In the genomic region with DNA sequence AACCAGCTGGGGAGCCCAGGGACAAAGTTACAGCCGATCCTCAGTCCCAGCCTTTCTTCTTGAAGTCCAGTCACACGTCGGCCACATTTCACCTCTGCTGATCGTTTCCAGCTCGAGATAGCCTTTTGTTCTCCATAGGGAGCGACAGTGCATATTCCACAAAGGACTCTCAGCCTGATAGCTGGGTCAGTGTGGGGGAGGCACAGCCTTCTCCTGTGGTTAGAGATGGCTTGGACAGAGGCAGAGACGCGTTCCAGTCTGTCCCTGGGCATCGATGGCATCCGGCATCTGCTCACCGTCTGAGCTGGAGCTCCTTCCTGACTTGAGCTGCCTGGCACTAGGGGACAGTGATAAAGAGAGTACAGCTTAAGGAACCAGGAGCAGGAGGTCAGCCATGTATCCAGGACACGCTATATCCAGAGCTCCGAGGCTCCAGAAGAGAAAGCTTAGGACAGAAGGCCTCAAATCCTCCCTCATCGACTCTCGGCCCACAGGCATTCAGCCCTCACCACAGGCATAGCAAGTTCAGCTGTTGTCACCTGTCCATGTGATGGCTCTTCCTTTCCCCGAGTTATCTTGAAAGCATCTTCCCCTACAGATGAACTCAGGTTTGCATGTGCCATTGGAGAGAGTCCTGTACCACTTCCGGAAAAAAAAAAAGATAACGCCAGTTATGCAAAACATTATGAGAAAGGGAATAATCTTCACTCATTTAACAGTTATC, we compare ENCODE assay signal across 10 mouse cellular contexts.
DNase-seq lines count a peak whose midpoint lies in the region; ATAC-seq and TF ChIP-seq lines count a peak whose summit lies in the region.
"Had no signal": no experiment of that assay in that cellular context is flagged by ENCODE, and none has a peak within 500 bp of the region (broad histone marks: within the 10 kb centered on the region; RNA-seq: fewer than 3 reads in every experiment).

No protein-coding gene starts in this region.

- TF ChIP-seq EP300 in stomach, postnatal 0 days (optimal IDR thresholded peaks at IDR 0.05) = no peak

- no peaks in the 10 kb centered on the region for H3K36me3 ChIP-seq in heart, embryonic 13.5 days
- no peaks in the 10 kb centered on the region for H3K36me3 ChIP-seq in midbrain, embryonic 14.5 days (ENCODE audit: control insufficient read depth, insufficient read depth, low read length)
- H3K36me3 ChIP-seq in midbrain, embryonic 15.5 days (replicated peaks) = no peaks in the 10 kb centered on the region
- no peaks in the 10 kb centered on the region for H3K36me3 ChIP-seq in hindbrain, embryonic 12.5 days
- no peaks in the 10 kb centered on the region for H3K36me3 ChIP-seq in stomach, postnatal 0 days (ENCODE audit: control insufficient read depth, insufficient read depth, low read length)
- H3K36me3 ChIP-seq: limb, embryonic 15.5 days had no signal

- no peaks in the 10 kb centered on the region for H3K27me3 ChIP-seq in heart, embryonic 13.5 days (replicated peaks)
- no peaks in the 10 kb centered on the region for H3K27me3 ChIP-seq in midbrain, embryonic 14.5 days (ENCODE audit: control insufficient read depth, insufficient read depth, low read length)
- H3K27me3 ChIP-seq in midbrain, embryonic 15.5 days (replicated peaks) = no peaks in the 10 kb centered on the region
- no peaks in the 10 kb centered on the region for H3K27me3 ChIP-seq in hindbrain, embryonic 12.5 days
- no peaks in the 10 kb centered on the region for H3K27me3 ChIP-seq in stomach, postnatal 0 days (ENCODE audit: control insufficient read depth, insufficient read depth, low read length)
- H3K27me3 ChIP-seq: limb, embryonic 15.5 days had no signal

- H3K4me1 ChIP-seq in heart, embryonic 13.5 days = peaks cover 45% of the 10 kb centered on the region
- H3K4me1 ChIP-seq in midbrain, embryonic 14.5 days (ENCODE audit: control insufficient read depth, insufficient read depth, low read length) = peaks cover 29% of the 10 kb centered on the region
- peaks cover 24% of the 10 kb centered on the region for H3K4me1 ChIP-seq in midbrain, embryonic 15.5 days
- peaks cover 28% of the 10 kb centered on the region for H3K4me1 ChIP-seq in hindbrain, embryonic 12.5 days
- no peaks in the 10 kb centered on the region for H3K4me1 ChIP-seq in stomach, postnatal 0 days (replicated peaks; ENCODE audit: control insufficient read depth, insufficient read depth)

- no peak overlapping the region; the same call in 1 of the 2 replicates for H3K27ac ChIP-seq in heart, embryonic 13.5 days (replicated peaks)
- no peak overlapping the region for H3K27ac ChIP-seq in midbrain, embryonic 14.5 days (replicated peaks; ENCODE audit: low read depth, low read length)
- no peak overlapping the region for H3K27ac ChIP-seq in midbrain, embryonic 15.5 days
- H3K27ac ChIP-seq in hindbrain, embryonic 12.5 days = peak overlapping the region; percentile 30; the same call in 1 of the 2 replicates
- H3K27ac ChIP-seq in stomach, postnatal 0 days (replicated peaks) = no peak overlapping the region
- H3K27ac ChIP-seq: limb, embryonic 15.5 days had no signal

- no peak overlapping the region for H3K4me3 ChIP-seq in heart, embryonic 13.5 days
- H3K4me3 ChIP-seq in midbrain, embryonic 14.5 days (replicated peaks; ENCODE audit: low read depth, low read length) = no peak overlapping the region
- no peak overlapping the region for H3K4me3 ChIP-seq in midbrain, embryonic 15.5 days
- no peak overlapping the region for H3K4me3 ChIP-seq in hindbrain, embryonic 12.5 days
- no peak overlapping the region for H3K4me3 ChIP-seq in stomach, postnatal 0 days (ENCODE audit: low read depth, low read length)
- H3K4me3 ChIP-seq: layer of hippocampus, adult 2 months; limb, embryonic 15.5 days had no signal

- 0 out of 2 replicates have a peak overlapping the region, but pooled peaks have one; percentile 40 for H3K9ac ChIP-seq in heart, embryonic 13.5 days
- H3K9ac ChIP-seq in midbrain, embryonic 14.5 days (replicated peaks; ENCODE audit: low read length) = 0 out of 2 replicates have a peak overlapping the region, but pooled peaks have one; percentile 12
- H3K9ac ChIP-seq in midbrain, embryonic 15.5 days = no peak overlapping the region
- no peak overlapping the region for H3K9ac ChIP-seq in hindbrain, embryonic 12.5 days
- no peak overlapping the region for H3K9ac ChIP-seq in stomach, postnatal 0 days (ENCODE audit: low read length)
- H3K9ac ChIP-seq: limb, embryonic 15.5 days had no signal

- DNase-seq in heart, adult 11 months = no peak
- DNase-seq in midbrain, embryonic 14.5 days = no peak
- no peak for DNase-seq in stomach, postnatal 0 days (ENCODE audit: low spot score)
- no peak for DNase-seq in frontal cortex, postnatal 36 days (ENCODE audit: low spot score in 2 of 2)

- WGBS in heart, embryonic 13.5 days = 31% methylated on average over 18 of the region's 18 CpGs
- WGBS in midbrain, embryonic 14.5 days = 50% methylated on average over 18 of the region's 18 CpGs
- 54% methylated on average over 18 of the region's 18 CpGs for WGBS in midbrain, embryonic 15.5 days
- 46% methylated on average over 18 of the region's 18 CpGs for WGBS in hindbrain, embryonic 12.5 days
- 62% methylated on average over 18 of the region's 18 CpGs for WGBS in stomach, postnatal 0 days

- peak overlapping the region; percentile 24; the same call in 1 of the 2 replicates for H3K4me2 ChIP-seq in heart, embryonic 13.5 days
- no peak overlapping the region for H3K4me2 ChIP-seq in midbrain, embryonic 14.5 days (ENCODE audit: low read length)
- H3K4me2 ChIP-seq in midbrain, embryonic 15.5 days = no peak overlapping the region
- H3K4me2 ChIP-seq in hindbrain, embryonic 12.5 days (replicated peaks) = no peak overlapping the region
- no peak overlapping the region for H3K4me2 ChIP-seq in stomach, postnatal 0 days (replicated peaks; ENCODE audit: low read depth)

- no peak for TF ChIP-seq CTCF in stomach, postnatal 0 days (IDR thresholded peaks at IDR 0.05; ENCODE audit: low read depth)

- H3K9me3 ChIP-seq in heart, embryonic 13.5 days = no peaks in the 10 kb centered on the region
- H3K9me3 ChIP-seq in midbrain, embryonic 14.5 days (ENCODE audit: control insufficient read depth, low read length) = no peaks in the 10 kb centered on the region
- no peaks in the 10 kb centered on the region for H3K9me3 ChIP-seq in midbrain, embryonic 15.5 days
- H3K9me3 ChIP-seq in hindbrain, embryonic 12.5 days (replicated peaks) = 0 out of 2 replicates have a peak, but pooled peaks cover 2% of the 10 kb centered on the region
- no peaks in the 10 kb centered on the region for H3K9me3 ChIP-seq in stomach, postnatal 0 days (ENCODE audit: control insufficient read depth, low read length)
- H3K9me3 ChIP-seq: limb, embryonic 15.5 days had no signal

- no peak; the same call in 1 of the 2 replicates for ATAC-seq in heart, embryonic 13.5 days (ENCODE audit: extremely low read depth, insufficient number of reproducible peaks, low FRiP score, low TSS enrichment)
- no peak for ATAC-seq in midbrain, embryonic 14.5 days (ENCODE audit: low FRiP score, low TSS enrichment)
- no peak for ATAC-seq in midbrain, embryonic 15.5 days (replicated peaks)
- no peak for ATAC-seq in hindbrain, embryonic 12.5 days (ENCODE audit: low FRiP score)
- 0 out of 2 replicates have a peak, but pooled peaks have one; percentile 16 for ATAC-seq in stomach, postnatal 0 days (ENCODE audit: low FRiP score, low TSS enrichment)
- no peak for ATAC-seq in inflammation-experienced regulatory T-cells, adult 6 months

Comparison
In these comparisons a context has a peak if more than half of its experiments do, and no peak if none do; other contexts are left out.
1. H3K9ac ChIP-seq: peak in heart, embryonic 13.5 days (single experiment) and midbrain, embryonic 14.5 days (single experiment); none in midbrain, embryonic 15.5 days (single experiment), hindbrain, embryonic 12.5 days (single experiment) and stomach, postnatal 0 days (single experiment).